Mouse (Mus musculus) forebrain, embryonic 14.5 days (tissue): ENCODE measurements around the gene Jmjd7. TPM values are rescaled to one million over a fixed set of nuclear protein-coding genes. Genes with fewer than 3 reads are reported as not detected.

Experiments used
- ATAC-seq: fragments of 200-750 bp; cut with Nextera tagmentation; 2 replicates; pipeline ENCODE4 v1.8.0; 2017; ENCODE audit warnings: mild to moderate bottlenecking, moderate library complexity
- DNase-seq: peaks from one replicate; pipeline ENCODE4 v3.0.0-alpha.2; 2015; ENCODE audit warnings: low spot score
- H3K27ac ChIP-seq: fragments of 300-500 bp; sonication (generic); 2 replicates; pipeline ENCODE4 v1.5.1; 2014; ENCODE audit warnings: low read depth, mild to moderate bottlenecking, control low read depth, low read length, moderate library complexity
- H3K27me3 ChIP-seq: fragments of 300-500 bp; sonication (generic); replicated peaks from 2 replicates; pipeline ENCODE4 v1.6.1; 2014; ENCODE audit warnings: low read length, control low read depth, mixed read lengths; ENCODE audit not compliant: control insufficient read depth, insufficient read depth
- H3K36me3 ChIP-seq: fragments of 300-500 bp; sonication (generic); 2 replicates; pipeline ENCODE4 v1.6.1; 2014; ENCODE audit warnings: low read length, control low read depth; ENCODE audit not compliant: control insufficient read depth, insufficient read depth
- H3K4me1 ChIP-seq: fragments of 300-500 bp; sonication (generic); 2 replicates; pipeline ENCODE4 v1.6.1; 2014; ENCODE audit warnings: antibody characterized with exemption, low read length, control low read depth; ENCODE audit not compliant: control insufficient read depth, insufficient read depth
- H3K4me2 ChIP-seq: fragments of 300-500 bp; sonication (generic); 2 replicates; pipeline ENCODE4 v1.6.1; 2014; ENCODE audit warnings: mild to moderate bottlenecking, control low read depth, low read length
- H3K4me3 ChIP-seq: fragments of 300-500 bp; sonication (generic); 2 replicates; pipeline ENCODE4 v1.5.1; 2014; ENCODE audit warnings: low read depth, low read length, control low read depth
- H3K9ac ChIP-seq: fragments of 300-500 bp; sonication (generic); 2 replicates; pipeline ENCODE4 v1.6.1; 2014; ENCODE audit warnings: mild to moderate bottlenecking, low read length, control low read depth, moderate library complexity
- H3K9me3 ChIP-seq: fragments of 300-500 bp; sonication (generic); replicated peaks from 2 replicates; pipeline ENCODE4 v1.6.1; 2016; ENCODE audit warnings: low read length, control low read depth, mixed read lengths; ENCODE audit not compliant: control insufficient read depth
- WGBS: fragments of 180-500 bp; shearing (Covaris S2); extraction: QIAGEN DNeasy Blood & Tissue Kit; methylation state at CpG from one replicate; pipeline ENCODE4 v1.1.7; 2014; 5-methylcytosine and 5-hydroxymethylcytosine counted together
- polyA plus RNA-seq: library from polyadenylated mRNA; unstranded; fragments of >200 nt; fragmentation: Nextera tagmentation; extraction: Ambion mirVana; gene quantifications from 2 replicates; pipeline ENCODE4 v1.2.1, GENCODE M21; 2014

Jmjd7 gene
- polyA plus RNA-seq, 1 experiment from 2014 or later = 23.3 TPM

DNA sequence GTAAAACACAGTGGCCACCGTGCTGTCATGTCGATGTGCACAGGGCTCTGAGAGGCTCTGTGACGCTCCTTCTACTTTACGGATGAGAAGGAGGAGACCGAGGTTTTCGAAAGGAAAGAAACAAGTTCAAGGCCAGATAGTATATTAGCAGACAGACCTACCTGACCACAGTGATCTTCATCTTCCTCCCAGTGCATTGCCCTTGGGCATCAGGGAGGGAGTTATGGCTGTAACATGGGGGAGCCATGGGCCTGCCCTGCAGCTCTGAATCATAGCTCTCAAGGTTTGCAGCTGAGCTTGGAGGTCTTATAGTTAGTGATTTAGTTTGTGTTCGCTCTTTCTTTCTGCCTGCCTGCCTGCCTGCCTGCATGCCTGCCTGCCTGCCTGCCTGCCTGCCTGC lies 20.6 kb upstream of the Jmjd7 start:
- H3K4me2 ChIP-seq = no peak overlapping the region
- H3K9ac ChIP-seq = no peak overlapping the region
- H3K27ac ChIP-seq = no peak overlapping the region
- no peak for ATAC-seq
- H3K4me1 ChIP-seq = no peaks in the 10 kb centered on the region
- DNase-seq = no peak
- no peaks in the 10 kb centered on the region for H3K36me3 ChIP-seq
- WGBS = 94% methylated on average over 7 of the region's 7 CpGs
- no peaks in the 10 kb centered on the region for H3K27me3 ChIP-seq
- no peak overlapping the region for H3K4me3 ChIP-seq
- no peaks in the 10 kb centered on the region for H3K9me3 ChIP-seq

- ATAC-seq (no peak), DNase-seq (no peak)
- H3K27me3 ChIP-seq = no peaks in the 10 kb centered on the region
- H3K4me2 ChIP-seq = no peak overlapping the region
- peaks cover 1% of the 10 kb centered on the region; the same call in 1 of the 2 replicates for H3K36me3 ChIP-seq
- no peak overlapping the region for H3K4me3 ChIP-seq
- 87% methylated on average over 4 of the region's 4 CpGs for WGBS
- no peaks in the 10 kb centered on the region for H3K4me1 ChIP-seq
- no peaks in the 10 kb centered on the region for H3K9me3 ChIP-seq
- no peak overlapping the region for H3K9ac ChIP-seq
- no peak overlapping the region for H3K27ac ChIP-seq
Measured at GRCm38 (mm10) chr2:120007680-120008210, 19.5 kb upstream of the Jmjd7 start.

DNA sequence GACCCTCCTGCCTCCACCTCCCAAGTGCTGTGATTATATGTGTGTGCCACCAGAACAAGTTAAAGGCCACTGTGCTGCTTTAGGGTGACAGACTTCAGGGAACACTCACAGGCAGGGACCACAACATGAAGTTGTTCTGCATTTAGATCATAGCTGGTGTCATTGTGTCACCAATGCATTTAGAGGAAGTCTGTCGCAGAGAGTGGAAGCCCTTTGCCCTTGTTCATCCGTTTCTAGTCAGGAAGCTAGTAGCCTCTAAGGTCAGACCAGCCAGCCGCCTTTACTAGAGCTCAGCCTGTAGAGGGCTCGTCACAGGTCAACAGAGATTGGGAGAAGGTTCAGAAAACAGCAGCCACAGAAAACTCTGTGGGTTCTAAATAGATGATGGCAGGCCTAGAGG lies 18.6 kb upstream of the Jmjd7 start:
- no peak overlapping the region for H3K4me2 ChIP-seq
- no peak overlapping the region for H3K27ac ChIP-seq
- WGBS = 79% methylated on average over 4 of the region's 4 CpGs
- H3K36me3 ChIP-seq = peaks cover 4% of the 10 kb centered on the region; the same call in 1 of the 2 replicates
- no peak for DNase-seq
- no peaks in the 10 kb centered on the region for H3K4me1 ChIP-seq
- no peak overlapping the region for H3K4me3 ChIP-seq
- no peaks in the 10 kb centered on the region for H3K27me3 ChIP-seq
- no peaks in the 10 kb centered on the region for H3K9me3 ChIP-seq
- ATAC-seq = no peak
- H3K9ac ChIP-seq = no peak overlapping the region

DNA sequence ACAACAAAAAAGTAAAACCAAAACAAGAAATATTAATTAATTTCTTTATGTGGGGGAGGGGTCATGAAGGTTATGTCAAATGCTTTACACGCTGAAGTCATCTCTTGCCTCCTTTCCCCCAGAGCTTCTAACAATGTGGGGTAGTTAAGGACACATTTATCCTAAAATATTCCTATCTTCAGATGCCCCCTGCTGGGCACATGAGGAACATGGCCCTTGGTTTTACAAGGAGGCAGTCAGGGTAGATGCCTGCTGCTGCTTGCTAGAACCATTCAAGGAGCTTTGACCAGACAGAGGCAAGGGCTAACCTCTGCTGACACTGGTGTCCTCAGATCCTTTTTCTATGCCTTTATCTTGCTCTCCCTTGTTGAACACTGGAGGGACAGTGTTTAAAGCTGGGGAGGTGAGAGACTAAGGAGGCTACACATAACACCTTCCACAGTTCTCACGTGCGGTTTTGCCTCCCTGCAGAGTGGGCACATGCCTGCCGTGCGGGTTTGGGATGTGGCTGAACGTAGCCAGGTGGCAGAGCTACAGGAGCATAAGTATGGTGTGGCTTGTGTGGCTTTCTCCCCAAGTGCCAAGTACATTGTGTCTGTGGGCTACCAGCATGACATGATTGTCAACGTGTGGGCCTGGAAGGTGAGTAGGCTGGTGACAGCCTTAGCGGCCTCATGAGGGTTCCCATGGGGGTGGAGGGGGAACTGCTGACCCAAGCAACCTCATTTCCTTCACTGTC lies 15.7 kb upstream of the Jmjd7 start:
- WGBS = 79% methylated on average over 8 of the region's 8 CpGs
- H3K9me3 ChIP-seq = no peaks in the 10 kb centered on the region
- no peak overlapping the region for H3K27ac ChIP-seq
- peaks cover 10% of the 10 kb centered on the region for H3K36me3 ChIP-seq
- H3K4me1 ChIP-seq = no peaks in the 10 kb centered on the region
- DNase-seq (peak; percentile 83), ATAC-seq (no peak; the same call in 1 of the 2 replicates)
- no peak overlapping the region for H3K4me3 ChIP-seq
- no peak overlapping the region for H3K4me2 ChIP-seq
- no peaks in the 10 kb centered on the region for H3K27me3 ChIP-seq
- H3K9ac ChIP-seq = no peak overlapping the region

- Histone ChIP-seq H3K27me3 (no peaks in the 10 kb centered on the region), H3K9me3 (no peaks in the 10 kb centered on the region), H3K4me2 (no peak overlapping the region), H3K36me3 (peaks cover 23% of the 10 kb centered on the region), H3K9ac (no peak overlapping the region), H3K4me3 (no peak overlapping the region), H3K4me1 (no peaks in the 10 kb centered on the region), H3K27ac (no peak overlapping the region)
- no peak for DNase-seq
- 91% methylated on average over 13 of the region's 13 CpGs for WGBS
- no peak for ATAC-seq
Measured at GRCm38 (mm10) chr2:120012924-120013323, 14.4 kb upstream of the Jmjd7 start.

DNA sequence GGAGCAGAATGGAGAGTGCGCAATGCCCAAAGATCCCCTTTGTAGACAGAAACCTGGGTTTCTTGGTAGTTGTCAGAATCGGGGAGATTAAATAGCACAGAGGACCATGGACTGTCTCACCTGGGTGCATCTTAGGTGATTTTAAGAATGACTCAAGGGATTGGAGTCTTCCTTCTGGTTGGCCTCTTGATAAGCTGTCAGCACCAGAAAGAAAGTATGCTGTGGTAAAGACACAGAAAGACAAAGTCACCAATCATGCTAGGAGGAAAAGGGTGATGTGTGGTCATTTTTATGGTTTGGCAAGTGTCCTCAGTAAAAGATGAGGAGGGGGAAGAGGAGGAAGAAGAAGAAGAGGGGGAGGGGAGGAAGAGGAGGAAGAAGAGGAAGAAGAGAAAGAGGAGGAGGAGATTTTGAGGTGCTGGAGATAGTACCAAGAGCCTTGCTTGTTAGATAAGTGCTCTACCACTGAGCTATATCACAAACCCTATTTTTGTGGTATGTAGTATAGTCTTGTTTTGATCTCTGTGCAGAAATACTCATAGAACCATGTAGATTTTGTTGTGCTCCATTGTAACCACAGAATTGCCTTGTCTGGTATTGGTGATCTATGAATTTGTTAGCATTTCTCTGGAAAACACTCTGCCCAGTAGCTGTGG lies 13.3 kb upstream of the Jmjd7 start:
- Histone ChIP-seq H3K9me3 (no peaks in the 10 kb centered on the region), H3K36me3 (peaks cover 32% of the 10 kb centered on the region), H3K9ac (no peak overlapping the region), H3K4me1 (no peaks in the 10 kb centered on the region), H3K27ac (no peak overlapping the region), H3K27me3 (no peaks in the 10 kb centered on the region), H3K4me3 (no peak overlapping the region), H3K4me2 (no peak overlapping the region)
- ATAC-seq = no peak
- no peak for DNase-seq
- WGBS = 98% methylated on average over 2 of the region's 2 CpGs

DNA sequence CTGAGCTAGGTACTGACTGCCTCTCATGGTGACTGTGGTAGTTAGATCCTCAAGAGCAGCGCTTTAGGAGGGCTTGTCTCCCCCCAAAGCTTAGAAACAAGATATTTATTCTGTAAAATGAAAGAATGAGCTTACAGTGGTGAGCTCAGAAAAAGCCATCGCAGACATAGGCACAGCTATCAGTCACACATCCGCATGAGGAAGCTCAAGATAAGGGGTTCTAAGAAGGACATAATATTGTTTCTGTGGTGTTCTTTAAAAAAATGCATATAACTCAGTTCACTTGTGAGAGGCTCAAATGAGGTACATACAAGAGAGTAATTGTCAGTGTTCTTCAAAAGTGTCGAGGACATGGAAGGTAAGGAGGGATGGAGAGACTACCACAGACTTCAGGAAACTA lies 11.4 kb upstream of the Jmjd7 start:
- Histone ChIP-seq H3K9ac (no peak overlapping the region), H3K9me3 (no peaks in the 10 kb centered on the region), H3K27ac (no peak overlapping the region), H3K4me1 (no peaks in the 10 kb centered on the region), H3K4me2 (no peak overlapping the region), H3K27me3 (no peaks in the 10 kb centered on the region), H3K4me3 (no peak overlapping the region), H3K36me3 (peaks cover 50% of the 10 kb centered on the region)
- 92% methylated on average over 4 of the region's 4 CpGs for WGBS
- DNase-seq (no peak), ATAC-seq (no peak)

GRCm38 (mm10) chr2:120017599-120017998 lies 9.7 kb upstream of the Jmjd7 start:
- Histone ChIP-seq H3K4me2 (no peak overlapping the region), H3K36me3 (peaks cover 66% of the 10 kb centered on the region), H3K4me3 (no peak overlapping the region), H3K9ac (no peak overlapping the region), H3K27ac (no peak overlapping the region), H3K4me1 (no peaks in the 10 kb centered on the region), H3K9me3 (no peaks in the 10 kb centered on the region), H3K27me3 (no peaks in the 10 kb centered on the region)
- DNase-seq (no peak), ATAC-seq (no peak)
- 90% methylated on average over 12 of the region's 12 CpGs for WGBS

- Histone ChIP-seq H3K4me3 (no peak overlapping the region), H3K36me3 (peaks cover 55% of the 10 kb centered on the region), H3K27me3 (no peaks in the 10 kb centered on the region), H3K9ac (no peak overlapping the region), H3K9me3 (no peaks in the 10 kb centered on the region), H3K27ac (no peak overlapping the region), H3K4me1 (peaks cover 11% of the 10 kb centered on the region), H3K4me2 (no peak overlapping the region)
- WGBS = 85% methylated on average over 5 of the region's 5 CpGs
- no peak for ATAC-seq
- no peak for DNase-seq
Measured at GRCm38 (mm10) chr2:120024337-120024736, 2.9 kb upstream of the Jmjd7 start.
